Mouse (Mus musculus) urinary bladder, postnatal 36 days (tissue): ENCODE measurements around the gene Tmx2.

Source experiments
- DNase-seq, 2 experiments: peaks; one replicate each; pipeline ENCODE4 v3.0.0; 2022; ENCODE audit warnings: low spot score in 2 of 2, mixed read lengths in 1 of 2

Gene Tmx2

GRCm38 (mm10) chr2:84638428-84639220, 40.3 kb downstream of the Tmx2 start:
- no peak for DNase-seq

- no peak for DNase-seq
These were observed 41.3 kb downstream of the Tmx2 start for GRCm38 (mm10) chr2:84637452-84638165.

GRCm38 (mm10) chr2:84636231-84636741, 42.7 kb downstream of the Tmx2 start:
- DNase-seq, result peak in 1 of 2 experiments; percentile 54

- peak; percentile 68 to 85 for DNase-seq
These were observed 43.3 kb downstream of the Tmx2 start for GRCm38 (mm10) chr2:84635611-84636010.

- no peak for DNase-seq
These were observed 43.9 kb downstream of the Tmx2 start for GRCm38 (mm10) chr2:84634934-84635482.

GRCm38 (mm10) chr2:84634006-84634405, 44.9 kb downstream of the Tmx2 start:
- no peak for DNase-seq

- peak; percentile 42 to 49 for DNase-seq
These were observed 45.9 kb downstream of the Tmx2 start for GRCm38 (mm10) chr2:84632999-84633398.

GRCm38 (mm10) chr2:84632001-84632400, 46.9 kb downstream of the Tmx2 start:
- no peak for DNase-seq

- DNase-seq, result no peak
These were observed 51.9 kb downstream of the Tmx2 start for GRCm38 (mm10) chr2:84627036-84627435.

- peak in 1 of 2 experiments; percentile 23 for DNase-seq
These were observed 52.5 kb downstream of the Tmx2 start for GRCm38 (mm10) chr2:84626366-84626975.

GRCm38 (mm10) chr2:84624201-84624600, 54.7 kb downstream of the Tmx2 start:
- DNase-seq, result no peak

- no peak for DNase-seq
These were observed 55.4 kb downstream of the Tmx2 start for GRCm38 (mm10) chr2:84623428-84624119.

GRCm38 (mm10) chr2:84622668-84623067, 56.3 kb downstream of the Tmx2 start:
- no peak for DNase-seq
